Mouse (Mus musculus) layer of hippocampus, postnatal 25 days (tissue): ENCODE measurements around the gene Apom. TPM values are rescaled to one million over a fixed set of nuclear protein-coding genes. Genes with fewer than 3 reads are reported as not detected.
A peak's percentile ranks its signal among the peaks of the same experiment; 100 is the strongest.
"Not testable (repeated sequence)": the region's sequence is repeated elsewhere in the genome, so short reads cannot be mapped to it uniquely, and the experiment has no call there.

Experiments
- DNase-seq, 2 experiments: peaks; one replicate each; pipeline ENCODE4 v3.0.0; 2022; ENCODE audit warnings: mixed read lengths in 2 of 2, low spot score in 1 of 2; ENCODE audit errors: extremely low spot score in 1 of 2
- total RNA-seq, 2 experiments: library from RNA; stranded (reverse); gene quantifications; 2 replicates each; pipeline ENCODE4 v1.2.3; 2021

Apom gene
- total RNA-seq, 2 experiments from 2014 or later = not detected

DNA sequence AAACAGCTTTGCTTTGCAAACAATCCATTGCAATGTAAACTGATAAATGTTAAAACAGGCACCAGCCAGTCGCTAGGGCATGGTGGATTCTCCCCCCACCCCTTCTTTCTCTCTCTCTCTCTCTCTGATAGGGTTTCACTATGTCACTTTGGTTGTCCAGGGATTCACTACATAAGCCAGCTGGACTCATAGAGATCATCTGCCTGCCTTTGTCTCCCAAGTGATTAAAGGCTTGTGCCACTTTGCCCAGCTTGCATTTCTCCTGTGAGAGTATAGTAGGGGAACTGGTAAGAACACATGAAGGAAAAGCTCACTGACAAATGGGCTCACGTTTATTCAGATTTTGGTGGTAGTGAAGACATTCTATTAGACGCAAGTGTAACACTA, 317 bp upstream of the Apom start:
- DNase-seq = no peak

DNA sequence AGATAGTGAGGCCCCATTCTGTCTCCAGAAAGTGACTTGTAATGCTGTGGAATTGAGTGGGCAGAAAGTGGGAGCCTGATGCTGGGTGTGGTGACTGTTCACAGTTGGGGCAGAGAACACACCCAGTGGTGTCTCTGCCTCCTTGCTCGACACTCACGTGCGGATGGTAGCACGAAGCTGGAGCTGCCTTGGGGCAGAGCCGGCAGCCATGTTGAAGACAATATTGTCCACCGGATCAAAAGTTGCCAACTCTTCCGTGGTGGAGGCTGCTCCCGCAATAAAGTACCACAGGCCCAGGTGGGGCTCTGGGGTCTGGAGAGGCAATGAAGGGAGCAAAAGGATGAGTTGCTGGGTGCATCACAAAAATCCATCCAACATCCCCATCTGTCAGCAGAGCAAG, 812 bp downstream of the Apom start:
- no peak for DNase-seq

DNA sequence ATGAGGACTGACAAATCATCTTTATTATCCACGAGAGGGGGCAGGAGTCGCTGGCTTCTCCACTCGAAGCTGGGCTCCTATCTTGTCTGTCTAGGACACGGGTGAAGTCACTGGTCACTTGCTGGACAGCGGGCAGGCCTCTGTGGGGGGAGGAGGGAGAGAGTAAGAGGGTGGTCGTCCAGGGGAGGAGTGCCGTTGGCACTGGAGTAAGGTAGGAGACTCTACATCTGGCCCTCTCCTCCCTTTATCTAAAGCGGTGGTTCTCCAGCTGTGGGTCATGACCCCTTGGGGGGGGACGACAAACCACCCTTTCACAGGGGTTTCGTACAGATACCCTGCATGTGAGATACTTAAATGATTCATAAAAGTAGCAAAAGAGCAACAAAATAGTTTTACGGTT, 2.9 kb downstream of the Apom start:
- no peak for DNase-seq

DNA sequence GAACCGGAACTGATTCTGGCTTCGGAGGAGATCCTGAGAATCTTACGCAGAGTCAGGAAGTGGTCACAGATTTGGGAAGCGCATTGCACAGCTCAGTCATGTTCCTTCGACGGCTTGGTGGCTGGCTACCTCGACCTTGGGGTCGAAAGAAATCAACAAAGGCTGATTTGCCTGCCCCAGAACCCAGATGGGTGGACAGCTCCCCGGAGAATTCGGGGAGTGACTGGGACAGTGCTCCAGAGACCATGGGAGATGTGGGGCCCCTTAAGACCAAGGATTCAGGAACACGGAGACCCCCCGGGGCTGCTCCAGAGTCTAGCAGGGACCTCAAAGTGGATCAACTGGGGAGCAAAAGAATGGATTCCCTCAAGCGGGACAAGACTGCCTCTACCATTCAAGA, 4.8 kb downstream of the Apom start:
- DNase-seq = no peak

DNA sequence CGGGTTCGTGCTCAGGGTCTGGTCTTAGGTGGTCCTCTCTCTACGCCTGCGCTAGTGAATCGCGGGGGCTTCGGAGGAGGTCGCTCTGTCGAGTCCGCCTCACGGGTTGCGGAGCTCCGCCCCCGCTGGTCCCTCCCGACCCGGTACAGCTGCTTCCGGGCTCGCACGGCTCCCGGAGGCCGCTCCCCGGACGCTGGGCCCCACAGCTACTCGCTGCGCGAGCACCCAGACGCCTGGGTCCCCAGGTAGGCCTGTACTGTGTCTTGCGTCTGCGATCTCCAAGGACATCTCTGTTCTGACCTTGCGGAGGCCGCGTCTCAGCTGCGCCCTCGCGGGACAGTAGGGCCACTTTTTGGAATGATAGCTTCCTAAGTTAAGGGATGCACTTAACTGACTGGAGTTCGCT, 5.6 kb downstream of the Apom start, which contains the start of gene D17H6S53E:
Gene D17H6S53E, plus strand, starts transcription at position 168 of the 406 bp plus-strand sequence.
- peak; percentile 56 to 60 for DNase-seq

DNA sequence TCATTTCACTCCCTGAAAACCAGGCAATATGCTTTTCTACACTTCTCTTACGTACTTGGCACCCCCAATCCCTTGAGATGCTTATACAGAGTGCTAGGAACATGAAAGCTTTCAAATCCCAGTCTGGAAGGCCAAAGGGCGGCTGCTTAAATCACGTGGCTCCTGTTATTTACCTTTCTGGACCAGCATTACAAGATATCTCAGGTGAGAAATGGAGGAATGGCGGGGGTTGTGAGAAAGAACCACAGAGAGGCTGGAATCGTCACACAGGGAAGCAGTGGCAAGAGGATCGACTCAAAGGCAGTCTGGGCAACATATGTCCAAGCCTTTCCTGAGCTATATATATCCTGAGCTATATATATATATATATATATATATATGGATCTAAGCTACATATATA, 6.3 kb downstream of the Apom start:
- DNase-seq = no peak

DNA sequence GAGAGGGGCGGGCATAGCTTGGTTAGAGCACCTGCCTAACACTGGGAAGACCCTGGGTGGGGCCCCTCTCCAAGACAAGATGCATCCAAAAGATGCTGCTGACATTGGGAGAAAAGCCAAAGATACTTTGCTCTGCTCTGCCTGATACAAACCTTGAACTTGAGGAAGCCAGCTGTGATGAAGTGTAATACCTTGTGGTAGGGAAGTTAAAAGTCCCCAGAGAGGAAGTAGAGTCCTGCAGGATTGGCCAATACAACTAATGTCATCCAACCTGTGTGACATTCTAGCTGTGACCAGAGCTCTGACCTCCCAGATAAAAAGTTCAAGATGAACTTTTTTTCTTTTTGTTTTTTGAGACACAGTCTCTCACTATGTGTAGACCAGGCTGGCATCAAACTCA, 6.8 kb downstream of the Apom start:
- DNase-seq = no peak

DNA sequence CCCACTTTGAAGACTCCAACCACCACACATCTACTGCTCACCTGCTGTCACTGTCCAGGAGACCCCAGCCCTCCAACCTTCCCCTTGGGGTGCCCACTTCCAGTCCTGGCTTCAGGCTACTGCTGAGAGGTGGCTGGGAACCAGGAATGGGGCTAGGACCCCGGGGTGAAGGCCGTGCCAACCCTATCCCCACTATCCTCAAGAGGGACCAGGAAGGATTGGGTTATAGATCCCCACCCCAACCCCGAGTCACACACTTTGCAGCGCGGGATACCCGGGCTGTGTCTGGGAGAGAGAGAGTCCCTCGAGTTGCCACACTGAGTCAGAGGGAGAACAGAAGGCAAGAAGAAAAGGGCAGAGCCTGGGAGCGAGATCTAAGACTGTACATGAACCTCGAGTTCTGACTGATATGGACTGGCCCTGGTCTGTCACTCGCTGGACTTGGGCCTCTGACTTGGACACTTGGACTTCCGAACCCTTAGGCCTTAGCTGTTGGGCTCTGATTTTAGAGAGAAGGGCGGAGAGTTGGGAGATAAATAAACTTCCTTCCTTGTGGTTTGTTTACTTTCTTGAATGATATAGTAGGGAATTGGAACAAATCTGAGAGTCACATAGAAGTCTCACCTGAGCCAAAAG, 7.5 kb downstream of the Apom start:
- not testable (repeated sequence) for DNase-seq

DNA sequence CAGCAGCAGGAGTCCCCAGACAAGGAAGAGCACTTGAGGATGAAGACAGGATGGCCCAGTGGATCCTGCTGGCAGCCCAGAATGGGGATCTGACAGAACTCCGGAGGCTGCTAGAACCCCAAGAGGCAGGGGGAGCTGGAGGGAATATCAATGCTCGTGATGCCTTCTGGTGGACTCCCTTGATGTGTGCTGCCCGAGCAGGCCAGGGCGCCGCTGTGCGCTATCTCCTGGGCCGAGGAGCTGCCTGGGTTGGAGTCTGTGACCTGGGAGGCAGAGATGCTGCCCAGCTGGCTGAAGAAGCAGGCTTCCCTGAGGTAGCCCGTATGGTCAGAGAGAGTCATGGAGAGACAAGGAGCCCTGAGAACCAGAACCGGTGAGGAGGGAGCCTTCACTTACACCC, 8.6 kb downstream of the Apom start:
- DNase-seq = not testable (repeated sequence)

DNA sequence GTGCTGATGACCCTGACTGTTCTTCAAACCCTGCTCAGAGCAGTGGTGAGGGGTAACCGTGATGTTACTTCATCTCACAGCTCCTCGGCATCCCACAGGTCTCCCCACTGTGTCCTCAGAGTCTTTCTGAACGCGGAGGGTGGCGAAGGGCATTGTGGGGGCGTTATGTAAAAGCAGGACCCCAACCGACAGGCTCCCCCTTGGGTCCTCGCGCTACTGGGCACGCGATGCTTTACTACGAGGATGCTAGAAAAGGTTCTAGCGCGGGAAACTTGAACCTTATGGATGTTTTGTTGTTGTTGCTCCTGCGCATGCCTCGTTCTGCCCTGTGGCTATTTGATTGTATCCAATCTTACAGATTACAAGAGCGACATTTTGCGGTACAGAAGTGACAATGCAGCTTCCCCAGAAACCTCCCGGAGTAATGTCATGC, 10.0 kb downstream of the Apom start, which contains the start of gene Csnk2b:
Gene Csnk2b, minus strand, starts transcription at position 183 of the 433 bp plus-strand sequence.
- DNase-seq = peak; percentile 47 to 60

DNA sequence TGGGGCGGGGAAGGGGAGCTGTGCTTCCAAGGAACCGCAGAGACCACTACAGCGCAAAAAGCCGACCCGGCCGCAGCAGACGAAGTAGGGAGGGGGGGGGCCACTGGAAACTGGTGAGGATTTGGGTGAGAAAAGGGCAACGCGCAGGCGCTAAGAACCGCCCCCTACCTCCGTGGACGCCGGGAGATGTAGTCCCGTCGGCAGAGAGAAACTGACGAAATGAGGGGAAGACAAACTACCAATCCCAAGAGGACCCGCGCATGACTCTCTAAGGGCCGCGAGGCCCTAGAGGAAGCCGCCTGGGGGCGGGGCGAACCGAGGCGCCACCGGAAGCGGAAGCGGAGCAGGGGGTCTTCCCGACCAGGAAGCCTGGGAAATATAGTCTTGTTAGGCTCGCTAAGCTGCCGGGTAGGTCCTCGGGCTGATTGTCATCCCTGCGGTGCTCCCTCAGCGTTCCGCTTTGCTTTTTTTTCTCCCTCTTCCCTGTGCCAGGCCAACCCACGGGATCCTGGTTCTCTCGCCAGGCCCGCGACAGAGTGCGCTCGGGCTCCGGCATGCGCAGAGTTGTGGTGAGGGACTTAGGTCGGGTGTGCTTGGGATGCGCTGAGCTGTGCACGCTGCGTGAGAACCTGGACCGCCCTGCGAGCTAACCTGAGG, 10.6 kb downstream of the Apom start, which contains the start of gene Gpank1:
Gene Gpank1, plus strand, starts transcription at position 313 of the 657 bp plus-strand sequence.
- peak; percentile 87 to 92 for DNase-seq

DNA sequence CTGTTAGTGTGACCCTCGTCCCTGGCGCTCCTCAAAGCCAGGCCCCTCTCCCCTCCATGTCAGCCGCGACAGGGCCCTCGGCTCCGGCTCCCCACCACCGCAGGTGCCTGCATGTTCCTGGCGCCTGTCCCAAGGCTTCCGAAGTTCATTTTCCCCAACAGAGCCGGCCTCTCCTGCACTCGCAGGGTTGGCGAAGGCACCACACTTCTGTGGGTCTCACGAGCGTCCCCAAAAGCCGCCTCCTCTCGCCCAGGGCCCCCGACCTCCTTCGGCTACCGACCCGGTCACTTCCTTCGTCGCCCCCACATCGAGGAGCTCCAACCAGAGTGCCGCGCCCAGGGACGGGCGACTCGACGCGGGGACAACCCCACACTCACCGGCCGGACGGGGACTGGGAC, 11.1 kb downstream of the Apom start:
- DNase-seq = peak in 1 of 2 experiments; percentile 15

DNA sequence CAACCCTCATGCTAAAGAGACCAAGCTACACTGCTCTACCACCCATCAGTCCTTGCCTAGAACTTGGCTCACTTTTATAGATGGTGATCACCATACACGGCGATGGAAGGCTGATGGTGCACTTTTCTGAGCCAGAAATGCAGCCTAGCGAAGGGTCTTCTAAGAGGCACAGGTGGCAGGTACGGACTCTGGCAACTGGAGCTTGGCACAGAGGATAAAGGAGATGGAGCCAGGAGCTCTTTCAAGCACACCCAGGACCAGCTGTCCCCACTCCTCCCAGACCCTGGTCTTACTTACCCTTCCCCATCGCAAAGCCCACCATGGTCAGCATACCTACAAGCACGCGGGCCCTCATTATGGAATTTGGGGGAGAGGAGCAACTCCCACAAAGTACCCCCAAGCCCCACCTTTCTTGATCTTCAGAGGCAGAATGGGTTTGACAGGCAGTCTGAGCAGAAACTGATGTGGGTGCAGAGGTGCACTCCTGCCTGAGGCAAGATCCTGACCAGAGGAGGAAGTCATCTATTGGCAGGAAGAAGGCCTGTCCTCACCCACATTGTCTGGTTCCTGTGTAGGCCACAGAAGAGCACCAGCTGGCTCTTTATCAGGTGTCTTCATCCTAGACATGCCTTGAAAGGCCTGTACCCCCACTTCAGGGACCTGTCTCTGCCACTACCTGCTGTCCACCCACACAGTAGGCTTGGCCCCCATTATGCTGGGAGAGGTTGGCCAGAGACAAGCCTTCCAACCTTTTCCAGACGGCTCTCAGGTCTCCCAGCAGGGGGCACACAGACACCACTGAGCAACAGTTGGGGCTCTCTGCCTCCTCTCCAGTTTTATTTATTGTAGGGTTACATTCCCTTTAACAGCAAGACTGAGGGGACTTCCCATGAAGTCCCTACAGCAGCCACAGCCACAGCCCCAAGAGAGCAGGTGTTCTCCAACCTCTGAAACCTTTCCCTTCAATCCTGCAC, 16.5 kb downstream of the Apom start, which contains the start of gene Ly6g5b:
Gene Ly6g5b, minus strand, starts transcription at position 383 of the 974 bp plus-strand sequence.
- DNase-seq = no peak

DNA sequence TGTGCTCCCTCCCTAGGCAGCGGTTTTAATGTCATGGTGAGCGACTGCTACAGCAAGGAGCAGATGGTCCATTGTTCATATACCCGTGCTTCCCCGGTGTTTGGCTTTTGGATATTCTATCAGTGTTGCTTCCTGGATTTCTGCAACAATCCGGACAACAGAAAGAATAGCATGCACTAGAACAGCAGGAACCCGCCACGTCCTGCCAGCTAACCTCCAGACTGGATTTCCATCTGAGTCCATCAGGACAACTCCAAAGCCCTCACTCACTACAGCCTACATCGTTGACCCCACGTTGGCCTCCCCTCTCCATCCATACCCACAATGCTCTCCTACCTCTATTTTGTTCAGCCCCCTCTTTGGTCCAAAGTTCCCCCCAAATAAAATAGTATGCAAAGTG, 20.1 kb downstream of the Apom start:
- no peak for DNase-seq

DNA sequence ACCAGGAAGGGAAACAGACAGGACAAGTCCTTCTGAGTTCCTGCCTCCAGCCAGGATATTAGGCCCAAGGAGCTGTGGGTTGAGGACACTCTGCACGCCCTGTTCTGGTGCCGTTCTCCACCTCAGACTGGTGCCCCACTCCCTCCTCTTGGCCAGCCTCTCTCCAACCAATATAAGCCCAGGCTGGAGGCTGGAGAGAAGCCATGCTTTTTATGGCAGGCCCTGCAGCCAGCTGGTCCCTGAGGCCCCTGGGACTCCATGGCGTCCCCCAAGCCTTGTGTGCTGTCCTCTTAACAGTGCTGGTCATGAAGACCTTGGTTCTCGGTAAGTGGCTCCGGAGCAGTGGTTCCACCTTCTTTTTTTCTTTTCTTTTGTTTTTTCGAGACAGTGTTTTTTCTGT, 23.8 kb downstream of the Apom start, which contains the start of gene Ly6g5c:
Gene Ly6g5c, plus strand, starts transcription at position 183 of the 400 bp plus-strand sequence.
- DNase-seq = no peak

DNA sequence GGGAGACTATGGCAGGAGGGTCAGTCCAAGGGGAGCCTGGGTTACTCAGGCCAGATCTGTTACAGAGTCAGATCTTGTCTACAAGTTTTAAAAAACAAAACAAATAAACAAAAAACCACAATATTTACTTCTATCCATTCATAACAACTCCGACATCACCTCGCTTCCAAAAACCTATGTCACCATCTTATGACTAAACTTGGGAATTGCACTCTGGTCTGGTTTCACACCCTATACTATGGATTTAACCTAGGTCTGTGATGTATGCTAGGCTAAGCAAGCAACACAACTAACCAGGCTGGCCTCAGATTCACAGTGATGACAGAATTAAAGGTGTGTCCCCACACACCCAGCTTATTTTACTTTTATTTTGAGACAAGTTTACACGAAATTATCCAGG, 25.3 kb downstream of the Apom start:
- DNase-seq = no peak

DNA sequence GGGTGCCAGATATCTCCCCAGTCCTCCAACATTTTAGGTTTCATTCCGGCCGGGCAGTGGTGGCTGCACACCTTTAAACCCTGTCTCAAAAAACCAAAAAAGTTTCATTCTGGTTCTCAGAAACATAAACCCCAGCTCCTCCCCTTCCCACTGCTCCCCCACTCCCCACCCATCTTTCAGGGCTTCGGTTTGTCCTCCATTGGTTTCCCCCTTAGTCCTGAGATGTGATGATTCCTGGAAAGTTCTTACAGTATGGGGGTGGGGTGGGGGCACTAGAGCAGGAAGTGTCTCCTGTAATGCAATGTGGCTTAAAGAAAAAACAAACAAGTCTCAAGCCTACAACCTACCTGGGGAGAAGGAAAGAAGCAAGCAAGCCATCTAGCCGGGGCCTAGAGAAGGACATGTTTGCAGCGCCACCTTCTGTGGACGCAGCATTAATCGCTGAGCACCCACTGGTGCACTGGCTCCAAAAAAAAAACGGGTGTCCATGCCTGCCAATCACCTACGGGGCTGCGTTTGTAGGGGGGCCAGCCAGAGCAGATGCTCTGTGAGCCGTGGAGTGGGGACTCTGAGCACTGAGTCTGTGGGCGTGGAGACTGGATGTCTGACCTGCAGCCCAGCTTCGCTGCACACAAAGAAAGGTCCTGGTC, 26.0 kb downstream of the Apom start:
- DNase-seq = peak in 1 of 2 experiments; percentile 34

DNA sequence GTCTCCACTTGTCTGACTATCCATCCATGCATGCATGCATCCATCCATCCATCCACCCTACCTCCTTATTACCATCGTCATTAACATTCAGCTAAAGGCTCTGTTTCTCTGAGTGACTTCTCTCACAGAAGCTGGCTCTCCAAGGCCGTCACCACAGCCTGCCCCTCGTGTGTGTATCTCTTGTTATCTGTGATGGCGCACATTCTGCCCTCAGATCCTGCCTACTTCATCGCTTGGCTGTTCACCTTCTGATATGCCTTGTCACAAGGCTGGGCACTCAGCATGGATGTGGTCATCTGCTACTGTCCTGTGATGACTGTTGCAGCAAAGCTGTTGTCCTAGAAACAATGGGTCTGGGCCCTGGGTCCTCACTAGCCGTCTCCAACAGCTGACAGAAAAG, 27.1 kb downstream of the Apom start:
- DNase-seq = no peak

DNA sequence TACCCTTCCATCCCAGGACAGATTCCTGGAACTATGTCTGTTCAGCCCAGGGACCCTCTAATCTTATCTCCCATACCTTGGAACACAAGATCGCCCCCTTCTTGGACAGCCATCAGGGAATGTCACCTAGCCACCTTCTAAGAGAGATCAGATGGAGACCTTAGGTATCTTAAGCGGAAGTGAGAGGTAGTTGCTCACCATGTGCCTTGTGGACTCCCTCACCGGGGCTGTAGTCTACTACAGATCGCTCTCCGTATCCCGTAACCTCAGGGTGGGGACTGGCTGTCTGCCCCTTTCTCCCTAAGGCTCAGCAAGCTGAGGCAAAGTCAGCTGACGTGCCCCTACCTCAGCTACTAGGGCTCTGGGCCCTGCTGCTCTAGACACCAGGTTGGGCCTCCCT, 27.8 kb downstream of the Apom start:
- no peak for DNase-seq

DNA sequence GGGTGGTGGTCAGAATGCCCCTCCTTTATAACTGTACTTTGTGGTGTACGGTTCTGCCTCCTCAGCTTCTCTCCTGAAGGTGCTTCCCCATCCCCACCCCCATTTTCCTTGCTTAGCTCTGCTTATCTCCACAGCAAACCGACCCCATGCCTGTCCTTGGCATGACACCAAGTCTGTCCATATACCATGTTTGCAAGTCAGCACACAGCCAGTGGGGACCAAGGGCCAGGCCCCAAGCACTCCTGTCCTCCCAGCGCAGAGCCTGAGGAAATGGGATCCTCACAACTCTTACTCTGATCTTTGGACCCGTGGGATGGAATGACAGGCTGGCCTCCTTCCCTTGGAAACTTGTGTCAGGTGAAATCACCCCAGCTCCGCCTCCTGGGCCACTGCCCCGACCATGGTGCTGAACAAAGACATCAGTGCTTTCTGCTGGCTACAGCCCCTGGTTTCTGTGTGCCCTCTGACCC, 28.6 kb downstream of the Apom start:
- DNase-seq = no peak
